Mouse (Mus musculus) layer of hippocampus, adult 11-12 months (tissue): Measurements from ENCODE around the gene Ccdc89.

Experiments
- DNase-seq: peaks from one replicate; pipeline ENCODE4 v3.0.0; 2022; ENCODE audit warnings: low spot score

Ccdc89 gene

GRCm38 (mm10) chr7:90426020-90427001 is at the start of gene Ccdc89:
Ccdc89 (plus strand) TSS chr7:90426577.
- peak; percentile 83 for DNase-seq

DNA sequence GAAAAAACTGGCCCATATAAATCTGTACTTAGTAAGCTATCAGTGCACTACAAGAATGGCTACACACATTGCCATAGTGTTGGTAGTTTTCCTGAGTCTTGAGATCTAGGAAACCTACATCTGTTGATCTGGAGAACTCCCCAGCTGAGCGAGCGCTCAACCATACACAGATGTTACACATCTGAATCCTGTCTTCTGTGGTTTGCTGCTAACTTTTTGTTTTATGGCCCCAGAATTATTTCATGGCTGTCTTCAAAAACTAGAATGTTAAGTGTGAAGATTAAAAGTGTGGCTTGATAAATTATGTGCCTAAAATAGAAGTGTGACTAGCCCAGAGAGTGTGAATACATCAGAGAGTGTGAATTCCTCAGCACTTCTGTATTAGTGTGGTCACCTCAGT is 42.0 kb upstream of the Ccdc89 start:
- no peak for DNase-seq

- peak; percentile 55 for DNase-seq
These were observed 39.4 kb upstream of the Ccdc89 start for GRCm38 (mm10) chr7:90386885-90387459.

- no peak for DNase-seq
These were observed 36.6 kb upstream of the Ccdc89 start for GRCm38 (mm10) chr7:90389765-90390164.

GRCm38 (mm10) chr7:90395073-90395472 is 31.3 kb upstream of the Ccdc89 start:
- no peak for DNase-seq

DNA sequence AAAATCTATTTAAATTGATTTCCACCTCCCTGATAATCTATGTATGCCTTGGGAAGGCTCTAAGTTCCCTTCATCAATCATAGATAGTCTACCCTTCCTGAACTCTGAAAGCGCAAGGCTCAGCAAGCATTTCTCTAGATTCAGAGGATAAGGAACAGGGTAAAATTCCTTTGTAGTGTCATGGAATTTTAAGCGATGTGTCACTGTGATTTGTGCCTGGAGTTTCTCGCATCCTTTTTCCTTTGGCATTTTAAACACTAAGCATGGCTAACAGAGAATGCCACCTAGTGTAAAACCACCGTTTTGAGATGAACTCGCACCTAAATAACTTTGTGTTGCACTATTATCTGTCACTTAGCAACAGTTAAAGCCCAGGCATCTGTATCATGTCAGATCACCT is 30.4 kb upstream of the Ccdc89 start:
- no peak for DNase-seq

DNA sequence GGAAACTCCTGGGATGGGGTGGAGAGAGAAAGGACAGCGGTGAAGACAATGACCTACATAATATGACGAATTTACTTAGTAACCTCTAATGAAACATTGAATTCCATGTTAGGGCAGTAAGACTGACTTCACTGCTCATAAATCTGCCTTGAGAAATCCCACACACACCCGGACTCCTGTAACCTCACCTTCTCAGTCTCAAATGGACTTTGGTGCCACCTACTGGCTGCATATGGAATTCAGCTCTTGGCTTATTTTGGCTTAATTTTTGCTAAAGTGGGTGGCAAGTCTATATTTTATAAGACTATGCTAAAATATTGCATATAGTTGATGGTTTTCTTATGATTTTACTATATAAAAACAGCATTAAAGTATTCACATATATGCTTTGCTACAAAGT is 16.4 kb upstream of the Ccdc89 start:
- DNase-seq = peak; percentile 55

- DNase-seq = no peak
These were observed 629 bp downstream of the Ccdc89 start for GRCm38 (mm10) chr7:90427006-90427405.

GRCm38 (mm10) chr7:90432221-90432620 is 5.8 kb downstream of the Ccdc89 start:
- DNase-seq = no peak

DNA sequence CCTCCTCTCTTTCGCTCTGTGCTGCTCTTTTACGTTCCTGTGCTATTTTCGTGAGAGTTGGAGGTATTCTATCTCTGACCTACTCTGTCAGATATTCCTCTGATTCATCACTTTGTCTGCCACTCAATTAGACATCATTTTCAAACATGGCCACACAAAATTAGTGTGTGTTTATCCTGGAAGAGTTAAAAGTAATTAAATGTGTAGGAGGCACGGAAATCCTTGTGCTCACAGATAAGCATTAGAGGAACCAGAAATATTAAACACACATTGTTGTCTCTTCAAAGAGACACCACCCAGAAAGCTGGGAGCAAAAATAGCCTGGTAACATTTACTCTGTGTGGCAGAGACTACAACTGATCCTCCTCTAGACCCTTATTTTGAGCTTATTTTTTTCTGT is 13.7 kb downstream of the Ccdc89 start:
- no peak for DNase-seq

- DNase-seq = no peak
These were observed 15.7 kb downstream of the Ccdc89 start for GRCm38 (mm10) chr7:90442070-90442469.

GRCm38 (mm10) chr7:90442518-90443080 is 16.2 kb downstream of the Ccdc89 start, which contains the start of gene Crebzf:
Crebzf (plus strand) TSS chr7:90442729.
- peak; percentile 97 for DNase-seq

DNA sequence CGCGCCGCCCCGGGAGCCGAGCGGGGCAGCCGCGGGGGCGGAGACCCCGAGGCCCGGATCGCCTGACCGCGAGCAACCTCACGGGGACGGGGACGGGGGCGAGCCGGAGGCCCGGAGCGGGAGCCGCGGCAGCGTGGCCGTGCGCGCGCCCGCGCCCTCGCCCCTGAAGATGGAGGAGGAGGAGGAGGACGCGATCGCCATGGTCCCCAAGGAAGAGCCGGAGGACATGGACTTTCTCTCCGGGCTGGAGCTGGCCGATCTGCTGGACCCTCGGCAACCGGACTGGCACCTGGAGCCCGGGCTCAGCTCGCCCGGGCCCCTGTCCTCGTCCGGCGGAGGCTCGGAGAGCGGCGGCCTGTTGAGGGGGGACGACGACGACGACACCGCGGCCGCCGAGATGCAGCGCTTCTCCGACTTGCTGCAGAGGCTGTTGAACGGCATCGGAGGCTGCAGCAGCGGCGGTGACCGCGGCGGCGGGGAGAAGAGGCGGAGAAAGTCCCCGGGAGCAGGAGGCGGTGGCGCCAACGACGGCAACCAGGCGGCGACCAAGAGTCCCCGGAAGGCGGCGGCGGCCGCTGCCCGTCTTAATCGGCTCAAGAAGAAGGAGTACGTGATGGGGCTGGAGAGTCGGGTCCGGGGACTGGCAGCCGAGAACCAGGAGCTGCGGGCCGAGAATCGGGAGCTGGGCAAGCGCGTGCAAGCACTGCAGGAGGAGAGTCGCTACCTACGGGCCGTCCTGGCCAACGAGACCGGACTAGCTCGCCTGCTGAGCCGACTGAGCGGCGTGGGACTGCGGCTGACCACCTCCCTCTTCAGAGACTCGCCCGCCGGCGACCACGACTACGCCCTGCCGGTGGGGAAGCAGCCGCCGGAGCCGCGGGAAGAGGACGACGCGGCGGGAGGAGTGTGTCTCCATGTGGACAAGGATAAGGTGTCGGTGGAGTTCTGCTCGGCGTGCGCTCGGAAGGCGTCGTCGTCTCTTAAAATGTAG is 17.0 kb downstream of the Ccdc89 start:
- DNase-seq = peak; percentile 67

- DNase-seq = no peak
These were observed 17.8 kb downstream of the Ccdc89 start for GRCm38 (mm10) chr7:90444206-90444605.

DNA sequence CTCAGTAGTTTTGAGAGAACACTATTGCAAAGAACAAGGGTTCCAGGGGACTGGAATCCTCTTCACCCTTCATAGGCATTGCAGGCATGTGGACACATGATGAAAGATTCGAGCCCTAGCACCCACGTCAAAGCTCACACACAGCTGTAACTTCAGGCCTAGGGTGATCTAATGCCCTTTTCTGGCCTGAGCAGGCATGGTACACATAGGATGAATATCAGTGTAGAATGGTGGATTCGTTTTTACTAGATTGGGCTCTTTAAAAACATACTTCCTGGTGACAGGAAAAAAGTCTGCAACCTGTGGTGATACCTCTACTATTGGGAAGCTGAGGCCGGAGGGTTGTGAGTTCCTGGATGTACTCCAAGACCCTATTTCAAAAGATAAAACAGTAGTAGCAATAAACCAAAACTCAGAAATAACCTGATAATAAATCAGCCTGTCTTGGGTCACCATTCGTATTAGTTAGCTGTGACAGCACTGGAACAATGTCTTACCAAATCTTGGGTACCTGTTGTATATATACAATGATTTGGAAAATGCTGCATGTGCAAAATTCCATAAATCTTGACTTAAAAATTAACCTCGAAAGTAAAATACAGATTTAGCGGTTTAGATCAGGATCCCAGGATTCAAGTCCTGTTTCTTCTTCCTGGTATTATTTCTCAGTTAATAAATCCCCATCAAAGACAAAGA is 29.9 kb downstream of the Ccdc89 start:
- no peak for DNase-seq

GRCm38 (mm10) chr7:90456845-90457468 is 30.6 kb downstream of the Ccdc89 start, which contains the start of gene Tmem126a:
Tmem126a (minus strand) TSS chr7:90457229.
- DNase-seq = peak; percentile 83

DNA sequence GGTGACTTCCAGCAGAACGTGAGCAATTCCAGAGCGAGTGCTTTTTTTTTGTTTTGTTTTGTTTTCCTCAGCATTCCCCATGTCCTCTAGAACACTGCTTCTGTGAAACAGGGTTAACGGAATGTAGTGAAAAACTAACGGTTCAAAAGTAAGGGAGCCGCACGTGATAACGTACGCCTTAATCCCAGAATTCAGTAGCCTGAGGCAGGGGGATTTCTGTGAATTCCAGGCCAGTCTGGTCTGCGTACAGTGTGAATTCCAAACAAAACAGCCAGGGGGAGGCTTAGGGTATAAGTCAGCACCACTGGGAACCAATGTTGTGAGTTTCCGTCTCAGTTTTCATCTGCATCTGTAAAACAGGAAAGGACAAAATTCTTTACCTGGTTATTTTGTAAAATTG is 31.1 kb downstream of the Ccdc89 start:
- DNase-seq = no peak

- DNase-seq = no peak
These were observed 34.0 kb downstream of the Ccdc89 start for GRCm38 (mm10) chr7:90460330-90460729.

DNA sequence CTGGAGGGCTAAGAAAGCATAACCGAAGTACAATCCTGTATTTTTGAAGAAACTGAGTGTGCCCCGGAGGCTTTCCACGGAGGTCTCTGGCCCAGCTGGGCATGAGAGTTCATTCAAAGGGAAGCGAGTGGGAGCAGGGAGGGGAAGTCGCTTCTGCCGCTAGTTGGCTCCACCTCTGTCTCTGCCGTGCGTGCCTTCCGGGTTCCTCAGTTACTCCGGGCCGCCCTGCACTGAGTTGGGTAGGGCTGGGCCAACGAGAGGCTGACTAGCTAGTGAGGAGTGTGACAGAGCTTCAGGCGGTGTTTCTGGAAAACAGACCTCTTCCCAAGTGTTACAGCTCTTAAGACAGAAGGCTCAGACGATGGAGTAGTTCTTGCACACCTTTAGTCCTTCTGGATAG is 34.6 kb downstream of the Ccdc89 start:
- peak; percentile 35 for DNase-seq

GRCm38 (mm10) chr7:90461441-90461840 is 35.1 kb downstream of the Ccdc89 start:
- DNase-seq = no peak

DNA sequence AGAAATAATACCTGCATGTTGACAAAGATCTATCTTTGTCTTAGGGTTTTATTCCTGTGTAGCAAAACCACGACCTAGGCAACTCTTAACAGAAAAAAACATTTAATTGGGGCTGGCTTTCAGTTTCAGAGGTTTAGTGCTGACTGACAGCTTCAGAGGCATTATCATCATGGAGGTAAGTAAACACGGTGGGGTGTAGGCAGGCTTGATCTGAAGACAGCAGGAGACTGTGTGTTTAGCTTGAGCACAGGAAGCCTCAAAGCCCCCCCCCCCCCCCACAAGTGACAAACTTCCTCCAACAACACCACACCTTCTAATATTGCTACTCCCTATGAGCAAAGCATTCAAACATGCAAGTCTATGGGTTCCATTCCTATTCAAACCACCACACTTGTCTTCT is 47.1 kb downstream of the Ccdc89 start:
- no peak for DNase-seq
